In the genomic region with DNA sequence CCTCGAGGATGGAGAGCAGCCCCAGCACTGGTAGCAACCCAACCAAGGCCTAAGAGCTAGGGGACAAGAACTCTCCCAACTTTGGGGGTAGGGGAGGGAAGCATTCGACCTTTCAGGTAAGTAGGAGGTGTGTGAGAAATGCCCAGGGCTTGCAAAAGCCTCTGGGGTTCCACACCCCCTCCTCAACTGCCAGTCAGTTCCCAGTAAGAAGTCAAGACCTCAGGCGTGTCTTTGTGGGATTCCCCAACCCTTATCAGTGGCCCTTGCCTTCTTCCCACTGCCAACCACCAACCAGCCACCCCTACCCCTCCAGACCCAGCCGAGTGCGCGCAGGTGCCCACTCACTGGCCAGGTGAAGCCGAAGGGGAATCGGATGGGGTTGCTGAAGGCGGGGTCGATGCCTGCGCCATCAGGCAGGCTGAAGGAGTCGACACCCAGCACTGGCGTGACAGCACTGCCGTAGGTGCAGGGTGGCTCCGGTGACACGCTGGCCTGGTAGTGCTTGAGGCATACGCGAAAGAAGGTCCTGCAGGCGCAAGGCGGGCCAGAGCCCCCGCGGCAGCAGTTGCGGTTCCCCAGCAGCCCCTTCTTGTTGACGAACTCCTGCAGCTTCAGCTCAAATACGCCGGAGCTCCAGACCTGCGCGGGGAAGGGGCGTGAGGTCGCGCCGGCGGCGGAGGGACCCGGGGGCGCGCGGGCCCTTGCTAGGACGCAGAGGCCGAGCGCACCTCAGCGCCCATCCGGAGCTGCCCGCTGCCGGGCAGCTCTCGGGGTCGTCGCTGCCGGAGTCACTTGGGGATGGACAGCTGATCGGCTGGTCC, we compare ENCODE assay signal across 8 mouse cellular contexts. TPM values are rescaled to one million over a fixed set of nuclear protein-coding genes. Genes with fewer than 3 reads are reported as not detected.
DNase-seq lines count a peak whose midpoint lies in the region; ATAC-seq and TF ChIP-seq lines count a peak whose summit lies in the region.

No protein-coding gene starts in this region.

- intact Hi-C loops in gastrocnemius, postnatal 14 days (cut with DNase I; ENCODE audit: low total_unique reads), result loop anchor here (5.0 to 10.0 kb wide), 2 partner anchors 190 to 307 kb away; no protein-coding TSS in a partner anchor

- H3K27ac ChIP-seq in ES-E14 (ENCODE audit: insufficient read depth, low read depth, low read length, poor library complexity, severe bottlenecking), result no peak overlapping the region
- H3K27ac ChIP-seq in heart, embryonic 14.5 days (replicated peaks in 1 of 2; ENCODE audit: control insufficient read depth in 1 of 2, insufficient read depth in 1 of 2, low read depth in 2 of 2, low read length in 2 of 2), result peak overlapping the region in 1 of 2 experiments; percentile 42; a peak in 2 of 4 replicates
- no peak overlapping the region for H3K27ac ChIP-seq in limb, embryonic 14.5 days (replicated peaks; ENCODE audit: low read depth, low read length)
- H3K27ac ChIP-seq in small intestine, adult 2 months (ENCODE audit: insufficient read depth, low read depth, low read length), result peak overlapping the region; percentile 94

- in situ Hi-C loops in ES-E14 (cut with MboI; ENCODE audit: low sequenced_read_pairs in 2 of 2, unreplicated experiment in 2 of 2), result no loop called here

- 2% methylated on average over 50 of the region's 50 CpGs for WGBS in heart, embryonic 14.5 days
- WGBS in limb, embryonic 14.5 days, result 3% methylated on average over 27 of the region's 50 CpGs
- WGBS in small intestine, adult 2 months, result 2% methylated on average over 50 of the region's 50 CpGs

- peaks cover 66% of the 10 kb centered on the region for H3K27me3 ChIP-seq in heart, embryonic 14.5 days (ENCODE audit: control insufficient read depth, insufficient read depth, low read length)
- H3K27me3 ChIP-seq in limb, embryonic 14.5 days (ENCODE audit: control insufficient read depth, insufficient read depth, low read length), result peaks cover 60% of the 10 kb centered on the region
- no peaks in the 10 kb centered on the region for H3K27me3 ChIP-seq in small intestine, adult 2 months (ENCODE audit: control insufficient read depth, insufficient read depth, low read length)

- no peak for TF ChIP-seq CTCF in small intestine, adult 2 months (IDR thresholded peaks at IDR 0.05; ENCODE audit: extremely low read depth, insufficient read length, insufficient replicate concordance, low read depth, low read length)

- peak; percentile 14 for DNase-seq in gastrocnemius, postnatal 14 days
- no peak for DNase-seq in gastrocnemius, adult 18-20 months (ENCODE audit: low spot score)
- DNase-seq in ES-E14 (ENCODE audit: low read depth, low spot score), result no peak
- DNase-seq in limb, embryonic 14.5 days (ENCODE audit: low spot score), result no peak
- no peak for DNase-seq in cerebellum, postnatal 4 days (ENCODE audit: low spot score in 2 of 2)

- peak overlapping the region; percentile 69 to 83 for H3K4me3 ChIP-seq in ES-E14 (ENCODE audit: insufficient read depth in 1 of 2, low read depth in 1 of 2, low read length in 2 of 2, poor library complexity in 1 of 2, severe bottlenecking in 1 of 2)
- H3K4me3 ChIP-seq in heart, embryonic 14.5 days (ENCODE audit: control insufficient read depth in 1 of 2, insufficient read depth in 1 of 2, low read depth in 1 of 2, low read length in 2 of 2), result peak overlapping the region; percentile 52 to 67
- peak overlapping the region; percentile 58 for H3K4me3 ChIP-seq in limb, embryonic 14.5 days (replicated peaks; ENCODE audit: low read length)
- H3K4me3 ChIP-seq in small intestine, adult 2 months (ENCODE audit: low read depth, low read length), result peak overlapping the region; percentile 93

- TF ChIP-seq POLR2A in limb, embryonic 14.5 days (IDR thresholded peaks at IDR 0.05; ENCODE audit: borderline replicate concordance, extremely low read depth, insufficient read depth, insufficient read length), result no peak
- TF ChIP-seq POLR2A in small intestine, adult 2 months (IDR thresholded peaks at IDR 0.05; ENCODE audit: low read depth, low read length), result no peak

- H3K4me1 ChIP-seq in ES-E14 (ENCODE audit: control insufficient read depth in 2 of 2, insufficient read depth in 2 of 2, low read length in 2 of 2, poor library complexity in 1 of 2), result peaks cover 2 to 6% of the 10 kb centered on the region in 2 experiments; a peak in 3 of 4 replicates
- peaks cover 0 to 19% of the 10 kb centered on the region in 2 experiments; a peak in 2 of 4 replicates for H3K4me1 ChIP-seq in heart, embryonic 14.5 days (ENCODE audit: control insufficient read depth in 2 of 2, insufficient read depth in 2 of 2, low read length in 2 of 2)
- peaks cover 4% of the 10 kb centered on the region; the same call in 1 of the 2 replicates for H3K4me1 ChIP-seq in limb, embryonic 14.5 days (ENCODE audit: control insufficient read depth, insufficient read depth, low read length)
- peaks cover 17% of the 10 kb centered on the region; the same call in 1 of the 2 replicates for H3K4me1 ChIP-seq in small intestine, adult 2 months (ENCODE audit: control insufficient read depth, insufficient read depth, insufficient read length, low read length)

- H3K9me3 ChIP-seq in ES-E14 (ENCODE audit: control insufficient read depth, insufficient read depth, low read depth, low read length), result no peaks in the 10 kb centered on the region
- no peaks in the 10 kb centered on the region for H3K9me3 ChIP-seq in heart, embryonic 14.5 days (ENCODE audit: control insufficient read depth, low read length)
- no peaks in the 10 kb centered on the region for H3K9me3 ChIP-seq in limb, embryonic 14.5 days (ENCODE audit: control insufficient read depth, low read length)

- peak overlapping the region; percentile 39; the same call in 1 of the 2 replicates for H3K9ac ChIP-seq in ES-E14 (ENCODE audit: insufficient read depth, low read depth, low read length, poor library complexity, severe bottlenecking)
- H3K9ac ChIP-seq in heart, embryonic 14.5 days (ENCODE audit: low read length), result peak overlapping the region; percentile 73
- peak overlapping the region; percentile 60 for H3K9ac ChIP-seq in limb, embryonic 14.5 days (ENCODE audit: low read depth, low read length, severe bottlenecking)

- ATAC-seq in heart, embryonic 14.5 days (ENCODE audit: insufficient number of reproducible peaks, insufficient read depth, low FRiP score, low read depth), result no peak
- ATAC-seq in limb, embryonic 14.5 days (ENCODE audit: low FRiP score, low read depth), result no peak
- ATAC-seq in inflammation-experienced regulatory T-cells, adult 6 months, result no peak

- H3K36me3 ChIP-seq in ES-E14 (ENCODE audit: control insufficient read depth, insufficient read depth, low read length, poor library complexity, severe bottlenecking), result peaks cover 6% of the 10 kb centered on the region; the same call in 1 of the 2 replicates
- no peaks in the 10 kb centered on the region for H3K36me3 ChIP-seq in heart, embryonic 14.5 days (ENCODE audit: control insufficient read depth, insufficient read depth, low read length)
- no peaks in the 10 kb centered on the region for H3K36me3 ChIP-seq in limb, embryonic 14.5 days (ENCODE audit: control insufficient read depth, insufficient read depth, low read length)
- peaks cover 26% of the 10 kb centered on the region for H3K36me3 ChIP-seq in small intestine, adult 2 months (ENCODE audit: control insufficient read depth, insufficient read depth, low read length)

- peak overlapping the region; percentile 96 for H3K4me2 ChIP-seq in heart, embryonic 14.5 days (ENCODE audit: low read length)
- H3K4me2 ChIP-seq in limb, embryonic 14.5 days (replicated peaks; ENCODE audit: low read depth, low read length, severe bottlenecking), result peak overlapping the region; percentile 99

TF ChIP-seq in ES-E14, 5 proteins besides CTCF, POLR2A, EP300 and RAD21:
- TF ChIP-seq ZC3H11A (IDR thresholded peaks at IDR 0.05; ENCODE audit: borderline replicate concordance, low read depth, low read length) (no peak), MAFK (IDR thresholded peaks at IDR 0.05; ENCODE audit: insufficient read depth, low read depth, low read length) (no peak), ZNF384 (IDR thresholded peaks at IDR 0.05; ENCODE audit: low read depth, low read length) (no peak), HCFC1 (IDR thresholded peaks at IDR 0.05; ENCODE audit: borderline replicate concordance, insufficient read depth, low read length) (no peak), CHD2 (IDR thresholded peaks at IDR 0.05; ENCODE audit: low read depth, low read length) (no peak)
TF ChIP-seq in ES-E14: peak in this region for 0.

RNA-seq across cellular contexts. Expression of a gene that starts 2.1 kb away (rescaled TPM):
- 1 to 10 TPM; 5.6 to 6.0 TPM for total RNA-seq in gastrocnemius, postnatal 14 days (2021)
- total RNA-seq in gastrocnemius, adult 18-20 months (2021), result 1 to 10 TPM; 2.2 to 4.7 TPM
- 13.8 and 42.4 TPM in 2 replicates for total RNA-seq in ES-E14 (2012; rRNA removed)
- polyA plus RNA-seq in heart, embryonic 14.5 days (2014; fragmentation: Nextera tagmentation; extraction: Ambion mirVana), result 4.7 and 4.9 TPM in 2 replicates
- polyA plus RNA-seq in limb, embryonic 14.5 days (2012; rRNA removed), result 10.1 and 10.8 TPM in 2 replicates
- polyA plus RNA-seq in limb, embryonic 14.5 days (2014; fragmentation: Nextera tagmentation; extraction: Ambion mirVana), result 6.5 and 7.3 TPM in 2 replicates
- polyA plus RNA-seq in small intestine, adult 2 months (2012; rRNA removed), result 22.4 and 52.5 TPM in 2 replicates
- under 1 TPM in 1 of 3 experiments, not detected in 2; 0.35 TPM for polyA plus RNA-seq in inflammation-experienced regulatory T-cells, adult 6 months (2017; shearing (Covaris generic))

RNA-seq across cellular contexts. Expression of a gene that starts 21.5 kb away (rescaled TPM):
- 1 to 10 TPM; 8.6 to 8.8 TPM for total RNA-seq in gastrocnemius, postnatal 14 days (2021)
- total RNA-seq in gastrocnemius, adult 18-20 months (2021), result 1 to 10 TPM; 9.8 to 10.0 TPM
- 7.1 and 9.2 TPM in 2 replicates for total RNA-seq in ES-E14 (2012; rRNA removed)
- 16.5 and 17.5 TPM in 2 replicates for polyA plus RNA-seq in heart, embryonic 14.5 days (2014; fragmentation: Nextera tagmentation; extraction: Ambion mirVana)
- 18.9 and 19.0 TPM in 2 replicates for polyA plus RNA-seq in limb, embryonic 14.5 days (2012; rRNA removed)
- polyA plus RNA-seq in limb, embryonic 14.5 days (2014; fragmentation: Nextera tagmentation; extraction: Ambion mirVana), result 25.7 and 30.7 TPM in 2 replicates
- 5.3 and 7.6 TPM in 2 replicates for polyA plus RNA-seq in small intestine, adult 2 months (2012; rRNA removed)
- 10 to 100 TPM; 23.8 to 39.8 (median 32.7) TPM for polyA plus RNA-seq in inflammation-experienced regulatory T-cells, adult 6 months (2017; shearing (Covaris generic))
